Mouse (Mus musculus) heart, adult 9 months (tissue): ENCODE measurements around the gene Tnni2.

Experiments
- DNase-seq, 2 experiments: peaks; one replicate each; pipeline ENCODE4 v3.0.0; 2022; ENCODE audit warnings: low spot score in 2 of 2

Tnni2 gene

DNA sequence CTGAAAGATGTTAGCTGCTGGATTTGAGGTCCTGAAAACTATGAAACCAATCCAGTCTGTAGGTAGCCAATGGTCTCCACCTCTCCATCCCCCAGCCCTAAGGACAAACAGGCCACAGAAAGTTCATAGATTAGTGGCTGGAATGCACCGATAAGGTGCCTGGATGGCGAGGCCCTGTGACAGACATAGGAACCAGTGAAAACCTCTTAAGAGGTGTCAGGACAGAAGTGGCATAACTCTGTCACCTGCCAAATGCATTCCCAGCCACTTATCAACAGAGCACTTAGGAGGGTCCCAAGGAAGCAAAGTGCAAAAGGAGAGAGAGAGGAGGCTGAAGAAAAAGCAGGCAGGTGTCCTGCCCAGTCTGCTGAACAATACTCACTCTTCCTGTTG lies 17.7 kb downstream of the Tnni2 start:
- peak; percentile 65 to 68 for DNase-seq

DNA sequence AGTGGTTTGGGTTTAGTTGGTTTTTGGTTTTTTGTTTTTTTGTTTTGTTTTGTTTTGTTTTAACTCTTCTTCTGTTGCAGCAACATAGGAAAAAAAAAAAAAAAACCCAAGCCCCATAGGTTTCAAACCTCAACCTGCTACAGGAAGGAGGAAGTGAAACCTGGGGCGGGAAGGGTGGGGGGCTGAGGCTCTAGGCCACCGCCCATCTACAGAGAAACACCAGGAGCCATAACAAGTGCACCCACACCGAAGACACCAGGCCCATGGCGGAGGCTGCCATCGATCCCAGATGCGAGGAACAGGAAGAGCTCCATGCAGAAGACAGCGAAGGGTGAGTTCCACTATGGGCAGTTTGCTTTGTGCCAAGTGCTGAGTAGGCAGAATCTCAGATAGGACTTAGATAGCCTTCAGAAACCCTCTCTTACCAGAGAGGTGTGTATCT lies 19.0 kb downstream of the Tnni2 start, which contains the start of gene Lsp1:
TSS of gene Lsp1 (plus strand) at position 174 of the 442 bp plus-strand sequence.
- DNase-seq: no peak

DNA sequence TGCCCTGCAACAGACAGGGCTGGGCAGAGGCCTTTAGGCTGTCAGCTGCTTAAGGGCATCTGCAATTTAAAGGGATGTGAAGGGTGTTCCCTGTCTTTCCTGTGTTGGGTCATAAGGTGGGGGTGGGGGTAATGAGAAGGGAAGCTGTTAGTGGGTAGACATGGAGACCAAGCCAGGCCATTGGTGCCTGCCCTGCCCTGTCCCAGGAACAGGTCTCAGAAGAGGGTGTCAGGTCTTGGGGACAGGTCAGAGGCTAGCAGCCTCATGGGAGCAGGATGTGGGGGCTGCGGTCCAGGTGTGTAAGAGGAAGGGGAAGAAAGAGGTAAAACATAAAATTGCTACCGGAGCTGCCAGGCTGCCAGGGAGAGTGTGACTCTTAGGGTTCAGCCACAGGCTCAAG lies 19.8 kb downstream of the Tnni2 start:
- DNase-seq: no peak

DNA sequence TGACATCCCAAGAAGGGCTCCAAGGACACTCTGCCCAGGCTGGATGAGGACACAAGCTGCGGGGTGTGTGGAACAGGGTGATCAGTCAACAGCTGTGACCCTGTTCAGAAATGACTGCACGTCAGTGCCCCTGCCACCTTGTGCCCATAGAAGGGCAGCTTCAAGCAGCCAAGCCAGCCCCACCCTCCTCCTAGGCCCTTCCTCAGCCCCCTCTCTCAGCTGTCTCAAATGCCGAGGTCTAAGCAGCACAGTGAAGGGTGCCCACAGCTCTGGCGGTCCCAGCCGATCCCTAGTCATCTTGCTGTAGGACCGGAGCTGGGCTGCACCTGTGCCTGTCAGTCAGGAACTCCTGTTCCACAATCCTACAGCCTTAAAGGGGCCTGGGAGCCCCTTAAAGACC lies 20.6 kb downstream of the Tnni2 start:
- DNase-seq: no peak

DNA sequence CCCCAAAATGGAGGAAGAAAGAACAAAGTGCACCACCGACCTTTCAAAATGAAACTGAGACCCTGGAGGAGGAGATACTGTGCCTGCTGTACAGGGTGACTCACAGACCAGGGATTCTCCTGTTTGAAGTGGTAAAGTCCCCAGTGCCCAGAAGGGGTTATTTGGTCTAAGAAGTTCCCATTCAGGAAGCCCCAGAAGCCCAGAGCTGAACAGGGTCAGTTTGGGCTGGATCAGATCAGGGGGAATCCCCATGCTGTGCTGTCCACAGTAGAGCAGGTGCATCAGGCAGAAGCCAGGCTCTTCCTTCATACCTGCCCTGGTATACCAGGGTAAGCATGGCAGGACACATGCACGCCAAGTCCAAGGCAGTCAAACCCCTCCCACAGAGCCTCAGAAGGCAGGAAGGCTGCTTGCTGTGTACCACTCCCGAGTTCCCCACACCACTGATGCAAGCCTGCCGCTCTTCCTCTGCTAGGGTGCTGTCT lies 21.0 kb downstream of the Tnni2 start:
- no peak for DNase-seq

DNA sequence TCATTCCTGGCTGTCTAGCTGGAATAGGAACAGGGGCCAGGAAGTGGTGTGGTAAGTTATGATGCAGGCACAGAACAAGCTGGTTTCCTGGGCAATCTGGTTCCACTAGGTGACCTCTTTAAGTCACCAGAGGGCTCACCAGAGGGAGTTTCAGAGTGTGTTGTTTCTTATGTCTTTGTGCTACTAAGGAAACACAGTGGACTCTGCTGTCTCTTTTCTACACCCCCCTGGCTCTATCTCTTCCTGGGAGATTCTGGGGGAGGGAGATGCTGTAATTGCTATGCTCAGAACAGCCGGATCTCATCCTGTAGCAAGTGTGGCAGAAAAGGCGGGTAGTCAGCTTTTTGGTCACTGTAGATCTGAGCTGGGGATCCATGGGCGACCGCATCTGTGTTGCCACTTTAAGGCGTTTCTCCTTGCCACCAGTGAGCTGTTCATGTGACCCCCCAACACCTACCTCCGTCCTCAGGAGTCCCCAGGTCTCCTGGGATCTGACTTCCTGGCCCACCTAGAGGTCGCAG lies 28.6 kb downstream of the Tnni2 start:
- DNase-seq: no peak

DNA sequence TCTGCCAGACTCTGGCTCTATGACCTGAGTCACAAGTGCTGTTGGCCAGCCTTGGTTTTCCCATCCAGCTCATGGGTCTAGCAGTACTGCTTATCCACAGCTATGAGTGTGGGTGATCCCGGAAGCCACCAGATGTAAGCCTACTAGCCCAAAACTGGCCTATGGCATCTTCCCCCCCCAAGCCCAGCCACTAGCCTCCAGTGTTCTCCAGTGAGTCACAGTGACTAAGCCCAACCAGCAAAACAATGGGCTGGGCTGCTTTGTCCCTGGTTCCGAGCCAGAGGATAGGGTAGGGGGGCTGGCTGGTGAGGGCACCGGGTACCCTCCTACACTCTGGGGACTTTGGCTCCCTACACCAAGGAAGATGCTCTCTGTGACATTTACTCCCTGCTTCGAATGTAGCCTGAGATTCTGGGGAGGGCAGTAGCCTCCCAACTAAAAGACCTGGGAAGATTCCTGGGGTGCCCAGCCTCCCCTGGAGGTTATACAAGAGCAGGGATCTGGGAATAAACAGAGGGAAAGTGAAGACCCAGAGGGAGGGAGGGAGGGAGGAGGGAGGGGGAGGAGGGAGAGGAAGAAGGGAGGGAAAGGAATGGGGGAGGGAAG lies 29.3 kb downstream of the Tnni2 start:
- peak; percentile 83 to 87 for DNase-seq

DNA sequence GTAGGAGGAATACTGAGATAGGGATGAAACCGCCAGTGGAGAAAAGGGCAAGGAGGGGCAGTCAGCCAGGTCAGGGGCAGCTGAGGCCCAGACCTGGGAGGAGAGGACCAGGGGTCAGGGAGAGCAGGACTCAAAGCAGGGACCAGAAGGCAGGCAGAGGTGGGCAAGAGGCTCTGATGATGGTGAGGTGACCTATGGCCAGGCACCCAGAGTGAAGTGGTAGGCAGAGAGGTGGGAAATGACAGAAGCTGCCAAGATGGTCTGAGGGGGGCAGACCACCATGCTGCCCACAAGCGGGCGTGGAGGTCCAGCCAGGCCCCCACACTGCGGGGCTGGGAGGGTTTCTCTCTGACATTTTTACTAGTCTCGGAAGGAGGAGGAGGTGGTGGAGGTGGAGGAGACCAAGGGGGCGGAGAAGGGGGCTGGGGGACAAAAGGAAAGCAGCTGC lies 29.8 kb downstream of the Tnni2 start:
- DNase-seq: no peak

DNA sequence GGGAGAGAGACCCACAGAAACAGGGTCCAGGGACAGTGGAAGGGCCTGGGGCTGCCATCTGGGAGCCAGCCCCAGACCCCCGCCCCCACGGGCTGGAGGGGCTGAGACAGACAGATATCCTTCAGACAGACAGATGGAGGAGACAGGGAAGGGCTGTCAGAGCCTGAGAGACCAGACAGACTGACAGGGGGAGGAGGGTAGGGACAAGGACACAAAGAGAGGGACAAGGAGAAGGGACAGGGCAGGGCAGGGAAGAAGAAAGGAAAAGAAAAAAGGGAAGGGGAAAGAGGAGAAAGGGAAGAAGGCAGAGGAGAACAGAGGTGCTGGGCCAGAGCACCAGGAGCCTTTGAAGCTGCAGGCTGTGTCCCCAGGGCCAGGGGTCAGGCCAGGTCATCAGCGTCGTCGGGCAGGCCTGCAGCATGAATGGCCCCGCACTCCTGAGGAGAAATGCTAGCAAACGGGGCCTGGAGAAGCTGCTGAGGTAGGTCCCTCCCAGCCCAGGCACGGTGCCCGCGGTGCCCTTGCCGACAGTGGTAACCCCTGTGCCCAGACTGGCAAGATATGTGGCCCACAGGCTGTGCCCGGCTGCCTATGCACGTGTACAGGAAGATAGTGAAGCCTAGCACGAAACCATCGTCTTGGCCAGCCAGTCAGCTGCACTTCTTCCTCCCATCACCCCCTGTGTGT lies 30.4 kb downstream of the Tnni2 start:
- peak in 1 of 2 experiments; percentile 68 for DNase-seq

DNA sequence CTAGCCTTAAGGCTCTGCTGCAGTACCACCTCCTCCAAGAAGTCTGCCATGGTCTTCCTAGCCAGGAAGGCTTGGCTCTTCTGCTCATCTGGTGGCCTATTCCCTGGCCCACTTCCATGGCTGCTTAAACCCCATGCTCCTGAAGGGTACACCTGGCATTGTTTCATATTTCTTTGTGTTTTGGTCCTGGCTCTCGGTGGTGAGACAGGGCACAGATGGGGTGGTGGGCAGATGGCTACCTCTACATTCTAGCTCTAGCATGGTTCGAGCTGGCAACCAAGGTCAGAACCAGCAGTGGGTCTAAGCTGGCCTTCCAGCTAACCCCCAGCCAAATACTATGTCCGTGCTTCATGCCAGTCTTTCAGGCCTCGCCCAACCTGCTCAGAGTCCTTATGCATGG lies 31.3 kb downstream of the Tnni2 start:
- no peak for DNase-seq

DNA sequence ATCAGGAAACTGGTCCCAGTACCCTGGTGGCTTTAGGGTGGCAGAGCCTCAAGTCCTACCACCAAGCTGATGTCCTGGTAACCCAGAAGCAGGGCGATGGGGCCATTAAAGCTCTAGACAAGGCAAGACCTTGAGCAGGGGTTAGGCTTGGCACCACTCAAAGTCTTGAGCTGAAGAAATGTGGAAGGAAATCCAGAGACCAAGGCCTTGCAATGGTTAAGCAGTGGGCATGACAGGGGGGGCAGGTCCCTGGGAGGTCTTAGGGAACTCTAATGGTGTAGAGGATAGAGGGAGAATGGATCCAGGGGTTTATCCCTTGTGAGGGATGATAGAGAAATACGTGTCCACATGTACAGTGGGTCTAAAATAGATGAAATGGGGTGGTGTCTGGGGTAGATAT lies 31.9 kb downstream of the Tnni2 start:
- DNase-seq: no peak

DNA sequence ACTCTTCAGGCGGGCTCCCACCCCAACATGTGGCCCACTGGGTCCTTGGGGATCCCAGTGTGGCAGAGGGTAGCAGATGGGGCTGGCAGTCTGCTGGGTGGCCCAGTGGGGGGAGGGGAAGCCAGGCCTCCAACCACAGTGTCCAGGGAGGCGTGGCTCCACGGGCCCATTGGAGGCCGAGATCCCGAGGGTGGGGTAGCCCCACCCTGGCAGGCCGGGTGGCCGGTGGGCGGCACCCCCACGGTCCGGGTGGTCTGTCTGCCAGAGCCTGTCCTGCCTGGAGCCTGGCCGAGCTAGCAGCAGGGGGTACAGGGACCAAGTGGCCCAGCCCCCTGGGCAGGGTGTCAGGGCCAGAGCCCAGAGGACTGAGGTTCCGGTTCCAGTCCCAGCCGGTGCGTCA lies 33.2 kb downstream of the Tnni2 start:
- DNase-seq: peak; percentile 77 to 80

DNA sequence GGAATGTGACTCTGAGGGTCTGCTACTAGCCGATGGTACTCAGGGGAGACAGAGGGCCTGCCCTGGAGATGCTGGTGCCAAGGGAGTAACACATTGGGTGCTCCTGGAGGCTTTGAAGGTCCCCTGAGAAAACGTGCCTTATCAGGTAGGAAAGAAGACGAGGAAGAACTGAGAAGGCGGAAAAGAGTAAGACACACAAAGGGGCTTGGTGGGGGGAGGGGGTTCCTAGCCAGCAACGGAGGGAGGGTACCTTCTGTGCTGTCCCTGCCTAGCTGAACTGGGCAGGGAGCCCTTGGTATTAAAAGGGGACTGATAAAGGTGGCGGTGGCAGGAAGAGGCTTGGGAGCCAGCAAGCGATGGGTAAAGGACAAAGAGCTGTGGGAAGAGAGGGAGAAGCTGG lies 34.0 kb downstream of the Tnni2 start:
- DNase-seq: no peak

DNA sequence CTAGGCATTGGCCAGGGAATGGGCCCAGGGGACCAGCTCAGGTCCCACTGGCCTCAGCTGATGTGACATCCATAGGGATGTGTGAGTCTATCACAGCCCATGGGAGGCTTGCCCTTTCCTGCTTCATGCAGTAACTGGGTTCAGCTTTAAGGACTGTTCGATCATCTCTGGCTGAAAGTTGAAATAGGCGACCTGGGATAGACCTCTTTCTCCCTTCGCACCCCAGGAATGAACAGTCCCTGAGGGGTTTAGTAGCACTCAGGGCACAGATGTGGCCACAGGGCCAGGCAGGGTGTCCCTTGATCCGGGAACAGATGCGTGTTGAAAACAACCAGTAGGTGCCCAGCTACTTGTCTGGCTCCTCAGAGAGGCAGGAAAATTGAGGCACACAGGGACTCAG lies 34.7 kb downstream of the Tnni2 start:
- DNase-seq: no peak

DNA sequence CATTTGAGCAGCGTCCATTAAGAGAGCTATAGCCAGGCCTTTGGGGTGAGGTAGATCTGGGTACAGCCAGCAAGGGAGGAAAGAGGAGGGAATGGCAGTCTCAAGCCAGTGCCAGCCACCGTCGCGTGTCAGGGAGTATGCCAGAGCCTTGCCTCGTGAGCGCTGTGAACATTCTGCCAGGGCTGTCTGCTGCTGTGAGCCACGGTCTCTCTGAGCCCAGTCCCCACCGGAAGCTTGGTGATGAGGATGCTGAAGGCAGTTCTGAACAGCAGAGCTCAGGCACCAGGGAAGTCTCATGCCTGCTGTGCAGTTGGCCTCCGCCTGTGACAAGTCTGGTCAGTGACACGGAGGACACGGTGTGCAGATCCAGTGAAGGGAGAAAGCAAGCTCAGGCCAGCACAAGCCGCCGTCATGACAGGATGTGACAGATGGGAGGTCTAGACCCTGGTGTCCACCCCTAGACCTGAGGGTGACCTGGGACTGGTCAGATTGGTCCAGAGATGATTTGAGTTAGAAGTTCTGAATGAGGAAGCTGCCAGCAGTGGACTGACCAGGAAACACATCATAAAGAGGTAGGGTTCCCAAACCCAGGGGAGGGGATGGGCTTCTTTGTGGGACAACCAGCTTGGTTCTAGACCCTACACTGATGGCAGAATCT lies 35.3 kb downstream of the Tnni2 start:
- DNase-seq: peak in 1 of 2 experiments; percentile 65

DNA sequence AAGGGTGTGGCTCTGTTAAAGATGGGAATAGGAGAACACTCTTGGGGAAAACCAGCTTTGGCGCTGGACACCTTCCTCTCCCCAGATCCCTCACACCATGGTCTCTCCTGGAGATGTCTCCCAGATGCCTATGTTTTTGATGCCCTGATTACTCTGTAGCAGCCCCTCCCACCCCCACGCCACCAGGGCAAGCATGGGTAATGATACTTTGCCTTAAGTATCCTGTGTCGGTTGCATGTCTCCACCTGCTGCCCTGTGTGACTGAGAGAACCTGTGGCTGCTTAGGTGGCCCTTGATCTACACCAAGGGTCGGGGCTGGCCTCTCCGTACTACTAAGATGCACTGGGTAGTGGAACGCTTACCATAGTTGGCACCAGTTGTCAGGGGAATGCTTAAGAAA lies 36.4 kb downstream of the Tnni2 start:
- DNase-seq: no peak

DNA sequence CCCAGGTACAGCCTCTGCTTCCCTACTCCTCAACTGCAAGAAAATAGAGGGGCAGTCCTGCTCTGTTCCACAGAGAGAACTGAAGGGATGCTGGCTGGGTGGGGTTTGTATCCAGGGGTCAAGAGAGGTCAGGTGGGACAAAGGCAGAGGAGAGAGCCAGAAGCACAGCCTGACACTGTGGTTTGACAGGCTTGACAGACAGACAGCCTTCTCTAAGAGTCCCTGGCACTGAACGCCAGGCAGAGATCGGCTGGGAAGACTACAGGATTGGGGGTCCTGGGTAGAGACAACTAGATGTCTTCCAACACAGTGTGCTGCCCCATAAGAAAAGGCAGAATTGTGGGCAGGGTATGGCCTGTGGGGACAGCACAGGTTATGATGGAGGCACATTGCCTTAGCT lies 37.0 kb downstream of the Tnni2 start:
- DNase-seq: no peak

DNA sequence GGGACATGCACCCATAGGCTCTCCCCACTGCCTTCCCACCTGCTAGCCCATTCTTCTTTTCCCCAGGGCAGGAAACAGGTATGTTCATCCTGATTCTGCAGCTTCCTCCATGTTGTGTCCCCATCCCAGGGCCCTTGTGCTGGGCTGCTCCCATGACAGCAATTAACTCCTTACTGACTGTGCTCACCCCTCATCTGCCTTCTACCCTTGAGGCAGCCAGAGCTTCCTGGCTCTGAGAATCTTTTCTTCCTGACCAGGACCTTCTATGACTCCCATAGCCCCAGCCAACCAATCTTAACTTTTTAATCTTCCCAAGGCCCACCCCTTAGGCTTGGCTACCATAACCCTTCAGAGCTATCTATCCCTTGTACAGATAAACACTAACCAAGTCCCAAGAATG lies 37.7 kb downstream of the Tnni2 start:
- no peak for DNase-seq

DNA sequence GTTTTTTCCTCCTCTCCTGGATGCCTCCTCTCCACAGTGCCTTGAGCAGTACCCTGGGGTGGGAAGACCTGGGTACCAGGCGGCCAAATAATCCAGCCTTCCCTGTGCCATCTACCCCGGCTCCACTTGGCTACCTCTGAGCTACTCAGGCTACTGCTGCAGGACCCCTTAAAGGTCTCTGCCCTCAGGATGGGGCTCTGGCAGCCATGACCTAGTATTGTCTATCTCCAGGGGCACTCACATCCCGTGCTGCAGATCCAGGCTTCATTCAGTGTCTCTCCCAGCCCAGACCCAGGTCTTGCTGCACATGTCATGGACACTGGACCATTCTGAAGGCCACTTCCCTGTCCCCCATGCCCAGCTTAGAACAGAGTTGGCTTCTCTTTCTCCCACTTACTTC lies 38.3 kb downstream of the Tnni2 start:
- no peak for DNase-seq

DNA sequence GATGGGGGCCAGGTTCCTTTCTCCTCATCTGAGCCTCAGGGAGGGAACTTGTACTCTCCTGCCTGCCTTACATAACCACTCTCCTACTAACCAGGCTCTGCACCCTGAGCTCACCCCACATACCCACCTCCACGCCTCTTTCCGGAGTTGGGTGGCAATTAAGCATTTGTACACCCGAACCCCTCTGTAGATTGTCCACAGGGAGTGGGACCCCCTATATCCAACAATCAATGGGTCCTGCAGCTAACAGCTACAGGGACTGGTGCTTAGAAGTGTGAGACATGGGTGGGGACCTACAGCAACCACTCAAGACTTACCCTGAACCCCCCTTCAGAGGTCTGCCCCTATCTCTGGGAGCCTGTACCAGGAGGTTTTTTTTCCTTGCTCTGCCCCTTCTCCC lies 39.1 kb downstream of the Tnni2 start:
- no peak for DNase-seq

DNA sequence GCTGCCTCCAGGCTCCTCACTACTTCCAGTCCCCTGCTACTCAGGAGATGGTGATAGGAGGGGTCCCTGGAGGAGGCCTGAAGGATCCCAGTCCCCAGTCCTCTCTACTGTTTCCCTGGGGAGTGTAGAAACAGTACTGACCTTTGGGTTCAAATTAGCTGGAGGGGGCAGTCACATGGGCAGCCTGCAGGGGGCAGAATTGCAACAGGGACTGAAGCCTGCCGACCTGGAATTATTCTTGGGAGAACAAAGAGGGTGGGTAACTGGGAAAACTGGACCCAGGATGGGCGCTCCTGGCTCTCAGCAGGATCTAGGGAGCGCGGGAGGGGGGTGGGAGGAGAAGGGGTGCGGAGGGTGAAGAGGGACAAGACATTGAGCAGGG lies 39.6 kb downstream of the Tnni2 start:
- DNase-seq: peak; percentile 63 to 77

DNA sequence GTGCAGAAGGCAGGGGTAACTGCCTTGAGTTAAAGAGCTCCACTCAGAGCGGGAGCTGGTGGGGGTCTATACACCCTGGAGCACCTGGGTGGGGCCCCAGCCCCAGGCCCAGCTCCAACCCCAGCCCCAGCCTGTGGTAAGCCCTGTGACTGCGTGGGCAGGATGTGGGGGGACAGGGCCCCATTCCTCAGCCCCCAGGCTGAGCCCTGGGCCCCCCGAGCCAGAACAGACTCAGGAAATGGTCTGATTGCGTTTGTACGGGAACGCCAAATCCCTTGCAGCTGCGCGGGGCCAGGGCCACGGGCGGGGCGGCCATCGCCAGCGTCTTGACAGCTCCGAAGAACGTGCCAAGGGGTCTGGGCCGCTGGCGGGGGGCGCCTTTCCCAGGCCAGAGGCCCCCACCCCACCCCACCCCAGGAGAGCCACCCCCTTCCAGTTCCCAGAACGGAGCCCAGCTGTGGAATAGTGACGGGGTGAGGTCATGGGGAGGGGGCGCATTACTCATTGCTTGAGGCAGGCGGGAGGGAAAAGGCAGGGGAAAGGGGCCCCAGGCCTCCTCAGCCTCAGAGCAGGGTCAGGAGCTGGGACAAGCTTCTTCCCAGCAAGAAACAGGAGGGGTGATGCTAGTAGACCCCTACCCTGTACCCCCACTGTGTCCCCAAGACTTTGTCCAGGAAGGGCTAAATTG lies 40.1 kb downstream of the Tnni2 start:
- peak; percentile 80 to 83 for DNase-seq
